Mouse (Mus musculus): ENCODE results near the gene Tle3.

Tle3 gene

DNA sequence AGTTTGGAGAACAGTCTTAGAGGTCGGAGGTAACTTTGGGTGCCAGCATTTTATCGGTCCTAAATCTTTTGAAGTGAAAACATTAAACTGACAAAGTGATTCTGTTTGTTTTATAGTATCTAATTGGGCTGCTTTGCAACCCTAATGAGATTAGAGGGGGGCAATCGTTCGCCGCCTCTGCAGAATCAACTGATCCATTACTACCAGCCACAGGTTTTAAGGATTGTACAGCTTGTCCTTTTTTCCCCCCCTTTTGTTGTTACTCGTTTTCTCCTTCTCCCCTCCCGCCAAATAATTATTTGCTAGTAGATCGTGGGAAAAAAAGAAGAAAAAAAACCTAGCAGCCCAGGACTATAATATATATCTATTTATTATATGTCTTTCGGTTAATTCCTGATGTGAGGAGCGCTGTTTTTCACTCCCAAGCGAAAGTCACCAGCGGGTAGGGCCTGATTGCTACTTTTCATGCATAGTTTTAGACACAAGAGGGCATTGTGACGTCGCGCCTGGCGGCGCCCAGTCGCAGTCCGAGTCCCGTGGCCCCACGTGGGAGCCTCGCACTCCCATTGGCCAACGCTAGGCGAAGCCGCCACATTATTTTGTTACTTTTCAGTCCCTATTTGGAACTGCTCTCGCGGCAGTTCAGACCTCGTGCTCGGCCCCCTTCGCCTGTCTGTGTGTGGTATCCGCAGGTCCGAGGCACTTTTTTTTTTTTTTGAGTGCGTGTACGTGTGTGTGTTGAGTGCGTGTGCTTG lies at the start of gene Tle3:
Gene Tle3 (plus strand): TSS at position 612 of the 755 bp plus-strand sequence.
- peak; percentile 99 for DNase-seq

DNA sequence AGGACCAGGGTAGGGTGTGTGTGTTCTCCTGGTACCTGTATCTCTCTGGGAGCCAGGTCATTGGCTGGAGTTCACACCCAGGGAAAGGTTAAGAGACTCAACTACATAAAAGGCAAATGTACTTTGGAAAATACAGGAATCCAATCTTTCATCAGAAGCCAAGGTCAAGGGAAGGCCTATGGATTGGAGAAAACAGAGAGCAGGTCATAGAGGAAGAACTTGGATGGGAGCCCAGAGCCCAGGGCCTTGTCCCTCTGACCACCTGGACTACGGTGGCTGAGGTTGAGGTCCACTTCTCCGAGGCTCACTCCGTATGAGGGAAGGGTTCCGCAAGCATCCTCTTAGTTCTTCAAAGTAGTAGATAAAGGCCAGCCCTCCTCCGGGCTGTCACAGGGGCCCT lies 48.9 kb upstream of the Tle3 start:
- DNase-seq = peak; percentile 36

DNA sequence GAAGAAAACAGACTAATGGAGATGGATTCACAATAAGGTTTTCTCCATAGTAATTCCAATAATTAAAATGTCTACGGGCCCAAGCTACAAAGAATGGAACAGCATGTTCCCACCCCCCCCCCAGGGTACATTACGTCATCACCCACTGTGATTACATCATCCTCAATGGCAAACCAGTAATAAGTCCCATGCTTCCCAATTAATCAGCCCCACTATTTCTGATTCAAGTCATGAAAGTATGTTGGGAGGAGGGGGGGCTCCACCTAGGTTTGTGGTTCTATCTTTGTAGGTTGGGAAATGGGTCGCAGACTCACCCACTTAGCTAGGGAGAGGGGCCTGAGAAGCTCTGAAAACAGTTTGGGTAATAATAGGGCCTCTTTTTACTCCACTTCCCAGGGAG lies 48.3 kb upstream of the Tle3 start:
- DNase-seq = no peak

DNA sequence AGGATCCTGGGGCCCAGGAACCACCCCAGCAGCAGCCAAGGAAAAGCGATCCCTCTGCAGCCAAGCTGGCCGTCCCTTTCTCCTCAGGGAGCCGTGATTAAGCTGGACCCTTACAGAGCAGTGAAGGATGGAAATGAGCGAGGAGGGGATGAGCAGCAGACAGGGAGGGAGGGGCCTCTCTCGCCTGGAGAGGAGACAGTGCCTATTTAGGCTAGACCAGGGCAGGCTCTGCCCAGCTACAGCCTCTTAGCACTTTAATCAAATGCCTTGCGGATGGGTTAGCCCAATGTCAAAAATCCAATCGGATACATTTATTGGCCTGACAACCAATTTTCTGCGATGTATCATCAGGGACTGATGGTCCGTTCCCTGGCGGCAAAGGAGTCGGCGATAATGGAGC lies 47.8 kb upstream of the Tle3 start:
- DNase-seq = no peak

DNA sequence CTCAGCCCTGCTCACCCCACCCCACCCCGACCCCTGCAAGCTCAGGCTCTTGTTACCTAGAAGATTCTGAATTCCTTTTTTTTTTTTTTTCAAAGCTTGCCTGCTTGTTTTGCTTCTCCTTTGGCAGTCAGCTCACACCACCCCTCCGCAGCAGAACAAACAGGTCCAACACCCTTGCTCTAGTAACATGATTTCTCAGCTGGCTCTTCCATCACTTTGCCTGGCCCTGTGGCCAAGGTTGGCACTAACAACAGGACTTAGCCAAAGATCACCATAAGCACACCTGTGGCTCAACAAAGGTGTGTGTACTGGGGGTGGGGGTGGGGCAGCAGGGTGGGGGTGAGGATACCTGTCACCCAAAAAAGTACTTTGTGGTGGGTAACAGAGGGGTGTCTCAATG lies 47.2 kb upstream of the Tle3 start:
- no peak for DNase-seq

DNA sequence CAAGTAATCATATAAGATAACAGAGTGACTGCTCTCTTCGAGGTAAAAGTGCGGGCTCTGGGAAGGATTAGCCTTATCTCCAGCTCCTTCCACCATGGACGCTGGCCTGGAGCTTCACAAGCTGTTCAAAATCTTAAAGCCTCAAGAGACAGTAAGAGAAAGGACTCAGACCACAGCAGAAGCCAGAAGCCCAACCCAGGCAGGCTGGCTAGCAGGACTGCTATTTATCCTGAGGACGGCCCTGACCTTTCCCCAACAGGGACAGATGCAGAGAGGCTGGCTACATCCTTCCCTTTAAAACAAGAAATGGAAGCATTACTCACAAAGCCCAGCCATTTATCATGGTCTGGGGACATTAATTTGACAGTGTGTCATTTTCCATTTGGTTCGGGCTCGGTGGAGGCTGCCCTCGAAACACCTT lies 46.2 kb upstream of the Tle3 start:
- no peak for DNase-seq

DNA sequence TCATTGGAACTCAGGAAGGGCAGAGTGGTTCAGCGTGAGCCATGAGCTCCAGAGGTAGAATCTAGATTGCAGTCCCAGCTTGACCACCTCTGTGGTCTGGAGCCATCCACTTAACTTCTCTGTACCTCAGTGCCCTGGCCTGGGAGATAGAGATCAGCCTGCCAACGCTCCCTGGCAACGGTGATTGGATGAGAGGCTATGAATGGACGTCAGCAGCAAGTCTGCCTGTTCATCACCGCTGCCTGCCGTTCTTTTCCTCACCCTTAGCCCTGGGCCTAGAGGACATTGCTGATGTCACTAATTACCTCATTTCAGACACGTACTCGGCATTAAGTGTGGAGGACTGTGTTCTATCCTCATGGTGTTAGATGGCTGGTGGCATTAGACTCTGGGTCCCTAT lies 45.2 kb upstream of the Tle3 start:
- DNase-seq = no peak

DNA sequence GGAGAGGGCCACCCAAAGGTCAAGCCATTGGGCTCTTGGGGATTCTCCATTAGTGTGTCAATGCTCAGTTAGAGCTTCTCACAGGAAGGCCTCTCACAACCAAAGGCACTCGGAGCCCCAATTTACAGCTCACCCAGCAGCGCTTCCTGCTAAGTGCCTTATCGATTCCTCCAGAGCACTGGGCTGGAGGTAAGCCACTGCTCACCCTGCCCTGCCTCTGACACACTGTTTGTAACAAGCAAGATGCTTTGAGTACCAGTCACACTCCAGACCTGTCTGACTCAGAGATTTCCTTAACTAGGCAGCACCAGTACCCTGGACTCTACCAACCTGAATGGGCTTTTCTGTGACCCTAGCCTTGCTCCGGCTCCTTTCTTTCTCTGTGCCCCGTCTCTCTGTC lies 44.0 kb upstream of the Tle3 start:
- DNase-seq = no peak

DNA sequence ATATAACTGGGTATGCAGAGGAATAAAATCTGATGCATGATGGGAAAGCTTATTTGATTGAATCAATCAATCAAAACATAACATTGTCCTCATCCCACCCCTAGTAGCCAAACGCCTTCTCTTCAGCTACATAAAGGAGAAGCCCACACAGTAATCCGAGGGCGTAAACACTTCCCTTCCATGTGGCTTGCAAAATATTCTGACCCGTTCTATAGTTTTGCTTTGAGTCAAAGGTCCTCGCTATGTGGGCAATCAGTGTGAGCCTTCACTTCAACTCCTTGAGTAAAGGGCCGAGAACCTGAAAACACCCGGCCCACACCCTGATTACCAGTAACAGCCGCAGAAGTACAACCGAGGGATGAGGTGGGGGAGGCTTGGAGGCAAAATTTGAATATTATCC lies 41.4 kb upstream of the Tle3 start:
- DNase-seq = no peak

DNA sequence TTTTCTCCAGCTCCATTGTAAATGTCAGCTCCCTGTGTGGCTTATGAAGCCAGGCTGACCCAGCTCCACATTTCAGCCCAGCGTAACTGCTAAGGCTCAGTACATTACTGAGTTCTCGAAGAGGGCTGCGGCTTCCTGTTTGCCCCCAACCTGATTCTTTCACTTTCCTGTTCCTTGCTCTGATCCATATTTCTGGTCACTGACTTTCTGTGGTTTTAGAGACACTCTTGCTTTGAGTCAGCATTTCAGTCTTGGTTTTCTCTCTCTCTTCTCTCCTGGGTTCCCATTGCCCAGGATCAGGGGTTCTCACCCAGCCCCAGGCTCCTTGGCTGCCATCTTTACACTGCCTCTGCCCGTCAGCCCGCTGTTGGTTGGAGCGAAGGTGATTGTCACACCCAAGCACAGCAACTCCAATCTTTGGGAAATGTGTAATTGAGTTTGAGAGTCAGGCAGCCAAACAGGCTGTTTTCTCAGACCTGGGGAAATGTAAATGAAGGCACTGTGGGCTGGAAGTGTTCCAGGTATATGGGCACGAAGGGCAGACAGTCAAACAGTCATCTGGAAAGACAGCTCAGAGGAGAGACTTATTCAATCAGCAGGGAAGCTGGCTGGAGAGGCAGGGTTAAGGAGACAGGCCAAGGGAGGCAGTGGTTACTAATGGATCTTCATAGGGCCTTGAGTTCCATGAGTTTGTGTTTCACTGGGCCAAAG lies 39.8 kb upstream of the Tle3 start:
- peak; percentile 46 for DNase-seq

DNA sequence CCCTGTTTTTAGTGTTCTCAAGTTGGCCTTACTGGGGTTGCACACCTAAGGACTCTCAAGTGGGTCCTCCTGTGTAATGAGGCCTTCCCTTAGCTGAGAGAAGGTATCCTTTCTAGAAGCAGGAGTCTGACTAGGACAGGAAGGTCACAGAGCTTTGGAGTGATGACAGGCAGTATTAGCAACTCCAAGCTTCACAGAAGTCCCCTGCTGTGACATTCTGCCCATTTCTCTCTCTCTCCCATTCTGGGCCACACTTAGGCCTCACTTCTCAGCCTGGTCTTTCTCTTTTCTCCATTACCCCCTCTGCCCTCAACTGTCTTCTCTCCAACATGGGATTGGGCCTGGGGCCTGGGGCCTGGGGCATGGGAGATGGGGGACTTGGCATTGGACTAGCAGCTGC lies 36.0 kb upstream of the Tle3 start:
- no peak for DNase-seq

DNA sequence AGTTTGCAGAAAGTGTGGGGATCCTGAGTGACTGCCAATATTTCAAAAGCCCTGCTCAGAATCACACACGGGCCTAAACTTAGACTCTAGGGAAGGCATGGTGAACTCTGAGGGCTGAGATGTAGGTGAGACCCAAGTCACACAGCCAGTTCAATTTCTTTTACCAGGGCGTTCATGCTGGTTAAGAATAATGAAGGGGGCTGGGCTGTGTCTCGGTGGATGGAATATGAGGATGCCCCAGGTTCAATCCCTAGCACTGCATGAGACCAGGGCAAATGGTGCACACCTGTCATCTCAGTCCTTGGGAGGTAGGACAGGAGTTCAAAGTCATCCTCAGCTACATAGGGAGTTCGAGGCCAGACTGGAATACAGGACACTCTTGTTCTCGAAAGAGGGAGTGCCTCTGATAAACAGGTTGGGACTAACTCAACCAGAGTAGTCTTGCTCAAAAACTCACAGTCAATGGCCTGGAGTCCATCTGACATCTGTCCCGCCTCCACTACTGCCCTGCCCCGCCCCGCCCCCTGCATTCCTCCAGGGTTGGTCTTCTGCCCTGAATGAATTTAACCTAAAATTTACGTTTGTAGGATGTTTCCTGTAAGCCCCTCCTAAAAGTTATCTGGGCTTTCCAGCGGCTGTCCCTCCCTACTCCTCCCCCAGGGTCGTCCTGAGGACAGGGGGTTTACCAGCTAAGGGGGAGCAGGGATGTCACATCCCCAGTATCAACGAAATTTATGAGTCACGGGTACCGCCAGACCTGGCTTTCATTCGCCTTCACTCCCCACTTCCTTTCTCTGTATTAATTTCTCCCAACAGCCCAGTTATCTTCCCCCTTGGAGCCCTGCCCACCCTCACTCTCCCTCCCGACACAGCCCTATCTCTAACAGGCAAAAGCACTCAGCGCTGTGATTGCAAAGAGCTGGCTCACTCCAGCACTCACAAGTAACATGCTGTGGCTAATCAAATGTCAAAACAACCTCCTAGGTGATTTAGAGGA lies 35.3 kb upstream of the Tle3 start:
- DNase-seq = peak; percentile 30

DNA sequence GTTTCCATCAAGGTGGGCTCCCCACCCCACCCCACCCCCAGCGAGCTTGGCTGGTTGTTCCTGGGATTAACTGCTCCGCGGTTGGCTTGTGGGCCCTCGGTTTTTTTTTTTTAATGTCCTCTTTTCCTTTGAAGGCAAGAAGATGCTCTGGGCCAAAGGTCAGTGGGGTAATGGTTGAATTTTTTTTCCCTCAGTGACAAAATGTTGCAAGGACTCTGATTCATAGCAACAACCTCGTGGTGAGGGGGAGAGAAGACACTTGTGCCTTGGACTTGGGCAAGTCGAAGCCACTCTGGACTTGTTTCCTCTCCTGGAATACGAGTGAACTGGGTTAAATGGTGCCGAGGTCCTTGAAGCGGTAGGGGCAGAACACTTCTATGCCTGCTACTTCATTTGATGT lies 34.5 kb upstream of the Tle3 start:
- no peak for DNase-seq

DNA sequence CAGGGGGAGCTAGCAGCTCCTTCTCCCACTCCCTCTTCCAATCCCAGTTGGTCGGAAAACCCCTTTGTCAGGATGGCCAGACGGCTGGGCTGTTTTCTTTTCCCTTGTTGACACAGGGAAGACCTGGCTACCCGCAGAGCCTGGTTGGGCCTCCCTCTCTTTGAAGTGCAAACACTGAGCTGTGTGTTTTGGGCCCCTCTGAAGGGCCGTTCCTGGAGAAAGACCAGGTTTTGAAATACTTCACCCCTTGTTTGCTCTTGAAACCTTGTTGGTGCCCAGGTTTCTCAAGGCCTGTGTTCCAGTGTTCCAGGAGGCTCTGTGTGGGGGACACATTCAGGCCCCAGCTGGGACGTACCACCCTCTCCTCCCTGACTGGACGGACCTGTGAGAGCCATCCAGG lies 32.9 kb upstream of the Tle3 start:
- no peak for DNase-seq

DNA sequence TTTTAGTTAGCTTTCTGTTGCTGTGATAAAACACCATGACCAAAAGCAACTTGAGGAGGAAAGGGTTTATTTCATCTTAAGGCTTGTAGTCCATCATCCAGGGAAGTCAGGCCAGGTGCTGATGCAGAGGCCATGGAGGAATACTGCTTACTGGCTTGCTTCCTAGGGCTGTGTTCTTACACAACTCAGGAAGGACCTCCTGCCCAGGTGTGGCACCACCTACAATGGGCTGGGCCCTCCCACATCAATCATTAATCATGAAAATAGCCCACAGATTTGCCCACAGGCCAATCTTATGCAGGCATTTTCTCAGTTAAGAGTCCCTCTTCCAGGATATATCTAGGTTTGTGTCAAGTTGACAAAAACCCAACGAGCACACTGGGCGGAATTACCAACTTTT lies 31.8 kb upstream of the Tle3 start:
- DNase-seq = peak; percentile 60

DNA sequence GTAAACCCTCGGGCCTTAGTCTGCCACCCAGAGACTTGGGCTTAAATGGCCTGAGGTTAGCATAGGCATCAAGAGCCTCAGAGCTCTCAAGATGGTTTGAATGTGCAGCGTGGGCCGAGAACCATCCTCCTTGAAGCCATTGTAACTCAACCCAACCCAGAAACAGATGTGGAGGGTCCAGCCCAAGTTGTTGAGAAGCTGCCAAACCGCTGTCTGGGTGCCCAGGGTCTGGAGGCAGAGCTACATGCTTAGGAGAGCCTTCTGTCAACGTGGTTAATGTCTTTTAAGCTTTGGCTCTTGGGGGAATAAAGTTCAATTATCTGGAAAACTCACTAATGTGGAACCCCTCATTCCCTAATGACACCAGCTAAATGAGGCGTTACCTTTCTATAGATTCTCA lies 29.9 kb upstream of the Tle3 start:
- no peak for DNase-seq

DNA sequence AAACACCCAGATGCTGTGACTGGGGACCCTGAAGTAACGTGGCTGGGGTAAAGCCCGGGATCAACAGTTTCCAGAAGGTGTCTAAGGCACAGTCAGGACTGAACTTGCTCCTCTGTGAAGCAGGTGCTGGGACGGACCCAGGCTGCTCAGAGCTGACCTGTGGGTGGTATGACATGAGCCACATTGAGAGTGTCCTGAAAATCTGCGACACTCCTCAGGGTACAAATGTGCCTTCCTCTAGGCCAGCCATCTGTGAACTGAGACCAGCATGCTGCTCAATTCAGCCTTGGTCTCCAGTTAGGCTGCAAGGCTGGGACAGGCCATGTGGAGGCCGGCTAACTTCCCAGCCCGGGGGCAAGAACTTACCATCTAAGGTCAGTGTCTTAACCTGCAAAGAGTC lies 27.5 kb upstream of the Tle3 start:
- DNase-seq = no peak

DNA sequence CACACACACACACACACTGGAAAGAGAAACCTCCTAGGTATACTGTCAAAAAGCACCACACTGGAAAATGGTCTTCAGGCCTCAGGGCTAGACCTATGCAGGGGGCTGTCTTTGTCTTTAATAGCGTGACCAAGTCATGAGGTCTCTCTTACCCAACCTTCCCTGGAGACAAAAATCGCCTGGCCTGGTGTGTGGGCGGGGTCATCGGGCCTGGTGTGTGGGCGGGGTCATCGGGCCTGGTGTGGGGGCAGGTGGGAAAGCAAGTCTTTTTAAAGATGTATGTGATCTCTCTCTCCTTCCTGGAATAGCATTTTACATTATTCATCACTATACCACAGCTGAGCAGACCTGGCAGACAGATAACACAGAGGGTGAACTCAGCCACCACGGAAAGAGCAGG lies 25.2 kb upstream of the Tle3 start:
- DNase-seq = no peak

DNA sequence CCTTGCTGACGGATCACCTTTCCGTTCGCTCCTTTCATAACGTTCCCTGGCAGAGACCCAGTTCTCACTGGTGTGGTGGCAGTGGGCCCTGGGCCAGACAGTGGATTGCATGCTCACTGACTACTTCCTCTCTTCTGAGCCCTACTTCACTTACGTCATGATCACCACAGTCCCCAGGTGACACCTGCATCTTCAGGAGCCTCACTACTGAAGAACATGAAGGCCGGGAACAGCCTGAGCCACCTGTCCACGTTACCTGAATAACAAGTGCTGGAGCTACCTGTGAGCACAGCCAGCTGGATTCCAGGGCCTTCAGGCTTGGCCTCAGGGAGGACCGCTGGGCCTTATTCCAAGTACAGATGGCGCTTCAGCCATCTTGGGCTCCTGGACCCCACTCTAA lies 24.1 kb upstream of the Tle3 start:
- peak; percentile 43 for DNase-seq

DNA sequence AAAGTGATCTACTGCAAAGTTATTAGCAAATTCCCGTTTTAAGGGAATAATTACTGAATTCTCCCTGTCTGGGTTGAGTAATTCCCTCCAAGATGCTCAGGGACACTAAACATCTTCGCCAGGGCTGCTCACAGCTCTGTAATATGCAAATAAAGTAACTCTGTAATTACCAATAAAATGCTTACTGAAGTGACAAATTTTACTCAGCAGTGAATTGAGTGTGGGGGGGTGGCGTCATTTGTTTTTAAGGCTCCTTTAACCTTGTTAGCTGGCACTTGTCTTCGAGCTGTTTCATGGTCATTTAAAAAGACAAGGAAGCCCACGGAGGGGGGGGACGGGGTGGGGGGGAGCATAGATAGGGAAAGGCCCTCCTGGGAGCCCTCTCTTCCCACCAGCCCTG lies 23.6 kb upstream of the Tle3 start:
- no peak for DNase-seq

DNA sequence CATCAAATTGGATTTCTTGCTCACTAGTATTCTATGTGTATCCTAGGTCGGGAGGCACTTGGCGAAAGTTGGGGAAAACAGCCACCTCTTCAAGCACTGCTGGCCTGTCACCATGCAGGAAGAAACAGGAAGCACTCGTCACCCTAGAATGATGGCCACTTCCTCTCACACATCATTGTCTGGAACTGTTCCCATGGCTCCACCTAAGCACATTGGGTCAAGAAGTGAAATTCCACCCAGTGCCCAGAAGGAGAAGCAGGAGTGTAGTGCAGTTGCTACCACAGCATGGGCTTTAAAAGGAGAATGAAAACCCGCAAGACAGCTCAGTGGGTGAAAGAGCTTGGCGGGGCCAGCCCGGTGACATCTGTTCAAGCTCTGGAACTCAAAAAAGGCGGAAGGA lies 22.5 kb upstream of the Tle3 start:
- DNase-seq = peak; percentile 77

DNA sequence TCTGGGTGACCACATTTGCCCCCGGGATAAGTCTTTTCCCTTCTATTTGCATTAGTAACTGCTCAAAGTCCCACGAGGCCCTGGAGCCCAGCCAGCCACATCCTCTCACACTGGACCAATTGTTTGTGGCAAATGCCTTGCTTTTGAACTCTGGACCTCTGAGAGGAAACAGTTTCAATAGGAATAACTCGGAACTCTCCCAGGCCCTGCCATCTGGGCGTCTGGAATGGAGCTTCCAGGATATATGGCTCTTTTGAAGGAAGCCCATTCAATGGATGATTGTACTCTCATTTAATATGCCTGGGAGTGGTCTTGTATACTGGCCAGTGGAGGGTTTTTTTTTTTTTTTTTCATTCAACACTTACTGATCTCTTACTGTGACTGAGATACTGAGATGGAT lies 21.0 kb upstream of the Tle3 start:
- DNase-seq = peak; percentile 92

DNA sequence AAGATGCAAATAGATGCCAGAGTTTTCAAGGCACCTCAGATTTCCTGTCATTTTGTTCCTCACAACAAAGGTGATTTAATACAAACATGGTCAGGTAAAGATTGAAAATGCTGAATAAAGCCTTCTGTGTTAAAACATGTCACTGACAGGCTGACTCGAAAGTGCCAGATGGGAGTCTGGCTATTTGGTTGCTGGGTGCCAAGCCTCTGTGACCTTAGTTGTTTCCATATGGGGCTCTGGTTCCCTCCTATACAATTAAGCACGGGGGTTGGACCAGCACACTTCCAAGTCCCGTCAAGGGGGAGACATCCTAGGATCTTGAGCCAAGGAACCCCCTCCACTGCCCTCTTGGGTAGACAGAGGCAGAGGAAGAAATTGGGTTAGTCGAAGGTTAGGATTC lies 13.2 kb upstream of the Tle3 start:
- no peak for DNase-seq

DNA sequence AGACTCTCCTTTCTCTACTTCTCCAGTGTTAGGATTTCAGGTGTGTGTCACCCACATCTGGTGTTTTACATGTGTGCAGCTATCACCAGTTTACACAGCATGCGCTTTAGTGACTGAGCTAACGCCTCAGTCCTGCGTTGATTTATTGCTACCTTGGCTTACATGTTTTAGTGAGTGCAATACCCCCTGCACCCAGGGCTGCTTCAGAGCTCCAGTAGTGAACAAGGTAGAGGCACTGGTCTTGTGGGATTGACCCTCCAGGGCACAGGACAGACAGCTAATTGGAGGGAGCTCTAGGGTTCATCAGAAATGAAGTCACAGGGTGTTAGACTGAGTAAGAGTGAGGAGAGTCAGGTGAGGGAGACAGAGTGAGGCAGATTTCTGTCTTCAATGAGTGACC lies 12.4 kb upstream of the Tle3 start:
- no peak for DNase-seq

Measured in kidney, adult 11 months (tissue).